Mouse (Mus musculus) lung, adult 2 months (tissue): Measurements from ENCODE around the gene Cbarp.

Source experiments
- CTCF ChIP-seq: fragments of 200-500 bp; IDR thresholded peaks from 2 replicates; pipeline ENCODE4 v1.5.1; 2011; ENCODE audit warnings: mild to moderate bottlenecking, low read length, control low read depth; ENCODE audit not compliant: insufficient read depth
- POLR2A ChIP-seq: fragments of 200-500 bp; IDR thresholded peaks from 2 replicates; pipeline ENCODE4 v1.6.1; 2011; ENCODE audit warnings: low read depth, mild to moderate bottlenecking, control low read depth, low read length, borderline replicate concordance; ENCODE audit errors: extremely low read depth

DNA sequence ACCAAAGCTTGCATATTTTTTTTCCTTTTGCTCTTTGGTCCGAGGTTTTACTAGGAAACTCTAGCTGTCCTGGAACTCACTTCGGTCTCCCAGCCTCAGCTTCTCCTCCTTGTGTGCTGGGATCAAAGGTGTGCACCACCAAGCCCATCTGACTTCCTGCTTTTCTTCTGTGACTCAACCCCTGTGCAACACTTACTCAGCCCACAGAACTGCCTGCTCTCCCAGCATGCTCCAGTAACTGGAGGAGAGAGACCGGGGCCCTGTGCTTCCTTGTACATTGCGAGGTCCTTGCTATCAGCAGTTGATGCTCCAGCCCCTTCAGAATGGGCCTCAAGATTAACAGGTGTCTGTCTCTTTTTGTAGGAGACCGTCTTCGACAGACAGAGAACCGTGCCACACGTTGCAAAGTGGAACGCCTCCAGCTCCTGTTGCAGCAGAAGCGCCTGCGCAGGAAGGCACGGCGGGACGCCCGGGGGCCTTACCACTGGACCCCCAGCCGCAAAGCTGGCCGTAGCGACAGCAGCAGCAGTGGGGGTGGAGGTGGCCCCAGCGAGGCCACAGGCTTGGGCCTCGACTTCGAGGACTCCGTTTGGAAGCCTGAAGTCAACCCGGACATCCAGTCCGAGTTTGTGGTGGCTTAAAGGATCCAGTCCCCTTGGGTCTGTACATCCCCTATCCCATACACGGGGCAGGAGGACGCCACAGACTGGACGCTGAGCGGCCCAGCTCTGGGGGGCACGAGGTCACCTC, 15.5 kb upstream of the Cbarp start:
- TF ChIP-seq CTCF (no peak), POLR2A (no peak)
